Mouse (Mus musculus): ENCODE measurements around the gene Map4k1.

GRCm38 (mm10) chr7:28977556-28977955, 4.3 kb upstream of the Map4k1 start:
- TF ChIP-seq CTCF (IDR thresholded peaks at IDR 0.05; ENCODE audit: control insufficient read depth, insufficient read depth, low read length) (no peak), POLR2A (IDR thresholded peaks at IDR 0.05; ENCODE audit: borderline replicate concordance, control insufficient read depth, low read depth, low read length) (no peak)
